Mouse (Mus musculus) embryo, embryonic 11 days (tissue): ENCODE data around the gene Cnr2.

Experiments used
- DNase-seq: peaks from one replicate; pipeline ENCODE4 v3.0.0-alpha.2; 2015

Cnr2 gene

GRCm38 (mm10) chr4:135967086-135967760, 72.0 kb downstream of the Cnr2 start:
- no peak for DNase-seq

GRCm38 (mm10) chr4:135968271-135968869, 73.2 kb downstream of the Cnr2 start:
- DNase-seq = no peak

DNA sequence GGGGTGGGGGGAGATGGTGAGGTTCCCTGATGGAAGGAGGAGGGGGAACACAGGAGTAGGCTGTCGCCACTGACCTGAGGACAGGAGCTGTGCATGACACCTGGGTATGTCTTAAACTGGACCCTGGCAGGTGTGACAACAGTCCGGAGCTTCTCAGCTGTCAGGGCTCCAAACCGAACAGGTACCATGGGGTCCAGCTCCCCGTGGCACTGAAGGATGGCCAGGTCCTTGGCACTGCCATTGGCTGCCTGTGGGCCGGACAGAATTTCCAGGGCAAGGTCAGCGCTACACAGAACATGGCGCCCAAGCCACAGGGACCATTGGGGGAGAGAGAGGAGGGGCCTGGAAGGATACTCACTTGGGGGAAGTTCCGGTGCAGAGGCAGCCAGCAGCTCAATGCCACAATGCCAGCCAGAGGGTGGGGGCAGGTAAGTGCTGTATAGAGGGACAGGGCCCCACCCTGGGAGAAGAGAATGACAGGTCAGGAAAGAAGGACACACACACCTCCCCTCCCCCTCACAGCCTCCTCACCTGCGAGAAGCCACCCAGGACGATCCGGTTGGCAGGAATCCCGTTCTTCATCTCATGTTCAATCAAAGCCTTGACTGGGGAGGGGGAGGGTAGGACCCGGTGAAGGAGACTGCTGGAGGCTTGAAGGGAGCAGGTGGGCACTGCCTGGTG, 74.0 kb downstream of the Cnr2 start:
- DNase-seq = no peak
